Mouse (Mus musculus) heart, postnatal 0 days (tissue): ENCODE results near the gene Tmem176a.

ENCODE experiments used
- CTCF ChIP-seq: IDR thresholded peaks from 2 replicates; pipeline ENCODE4 v1.5.1; 2016; ENCODE audit warnings: antibody characterized with exemption, control low read depth, low read depth
- EP300 ChIP-seq: IDR thresholded peaks from 2 replicates; pipeline ENCODE4 v1.6.1; 2016; ENCODE audit warnings: antibody characterized with exemption, low read depth

DNA sequence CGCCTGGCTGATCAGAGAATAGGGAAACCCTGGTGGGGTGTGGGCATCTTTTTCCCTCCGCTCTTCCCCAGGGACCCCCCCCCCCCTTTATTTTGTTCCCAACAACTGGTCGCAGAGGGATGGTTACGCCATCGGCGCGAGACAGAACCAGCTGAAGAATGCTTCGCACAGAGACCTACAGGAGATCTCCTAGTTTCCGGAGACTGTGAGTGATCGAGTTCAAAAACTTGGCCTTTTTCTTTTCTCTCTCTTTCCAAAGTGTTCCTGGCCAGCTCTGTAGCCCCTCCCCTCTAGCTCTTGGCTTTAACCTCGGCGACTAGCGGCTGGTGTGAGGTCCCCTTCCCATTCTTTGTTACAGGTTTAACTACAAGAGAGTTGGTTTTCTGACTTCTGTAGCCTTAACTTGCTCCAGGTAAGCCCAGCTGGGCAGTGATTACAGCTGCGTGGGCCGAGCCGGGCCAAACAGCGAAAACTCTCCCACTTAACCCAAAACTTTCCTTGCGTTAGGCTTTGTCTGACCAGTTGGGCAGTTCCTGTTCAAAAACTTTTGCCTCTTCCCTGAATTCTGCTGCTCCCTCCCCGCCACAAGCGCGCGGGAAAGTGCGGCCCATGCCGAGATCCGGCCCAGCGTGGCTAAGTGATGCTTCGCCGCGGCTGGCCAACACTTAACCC is 11.2 kb downstream of the Tmem176a start:
- TF ChIP-seq CTCF (no peak), EP300 (no peak)
